Mouse (Mus musculus): Measurements from ENCODE around the gene Nabp1.
"Not testable (repeated sequence)": the region's sequence is repeated elsewhere in the genome, so short reads cannot be mapped to it uniquely, and the experiment has no call there.

Gene Nabp1

DNA sequence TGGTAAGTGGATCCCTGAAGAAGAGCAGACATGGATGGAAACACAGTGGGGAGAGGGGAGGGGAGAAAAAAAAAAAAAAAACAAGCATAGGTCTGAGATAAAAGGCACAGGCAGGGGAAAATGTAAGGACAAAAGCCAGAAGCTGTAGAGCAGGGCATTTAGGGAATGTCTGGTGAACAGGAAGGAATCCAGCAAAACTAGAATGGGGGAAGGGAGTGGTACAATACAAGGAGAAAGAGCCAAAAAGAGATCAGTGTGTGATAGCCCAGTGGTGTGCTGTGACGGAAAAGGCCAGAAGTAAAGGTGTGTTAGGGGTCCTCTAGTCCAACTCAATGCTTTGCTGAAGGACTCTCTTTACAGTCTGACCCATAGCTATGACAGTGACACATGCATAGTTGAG is 8.1 kb upstream of the Nabp1 start:
- DNase-seq (ENCODE audit: low spot score): no peak

DNA sequence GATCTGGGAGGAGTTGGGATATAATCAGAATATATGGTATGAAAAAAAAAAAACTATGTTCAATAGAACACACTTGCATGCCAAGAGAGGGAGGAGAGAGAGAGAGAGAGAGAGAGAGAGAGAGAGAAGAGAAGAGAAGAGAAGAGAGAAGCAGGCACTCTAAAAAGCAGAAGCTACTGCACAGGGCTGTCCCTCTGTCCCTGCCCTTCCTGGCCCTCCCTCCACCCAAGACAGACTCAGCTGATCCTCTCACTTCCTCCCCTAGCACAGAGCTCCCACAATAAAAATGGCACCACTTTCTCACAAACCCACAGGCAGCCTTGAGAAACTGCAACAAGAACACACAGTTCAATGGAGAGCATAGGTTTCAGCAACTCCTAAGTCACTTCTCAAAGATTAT is 2.2 kb upstream of the Nabp1 start:
- no peak for DNase-seq (ENCODE audit: low spot score)

DNA sequence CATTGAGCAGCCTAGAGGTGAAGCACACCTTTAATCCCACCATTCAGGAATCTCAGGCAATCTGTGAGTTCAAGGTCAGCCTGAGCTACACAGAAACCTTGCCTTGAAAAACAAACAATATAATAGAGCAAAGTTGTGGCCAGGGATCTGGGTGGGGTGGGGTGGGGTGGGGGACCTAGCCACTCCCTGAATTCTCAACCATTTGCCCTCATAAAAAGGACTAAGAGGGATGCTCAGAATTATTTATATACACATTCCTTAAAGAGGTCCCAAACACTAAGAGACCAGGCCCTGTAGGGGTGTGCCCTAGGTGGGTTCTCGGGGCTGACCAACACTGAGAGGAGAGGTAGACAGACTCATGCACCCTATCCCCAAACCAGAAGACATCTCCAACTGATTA is 1.5 kb upstream of the Nabp1 start:
- no peak for DNase-seq (ENCODE audit: low spot score)

DNA sequence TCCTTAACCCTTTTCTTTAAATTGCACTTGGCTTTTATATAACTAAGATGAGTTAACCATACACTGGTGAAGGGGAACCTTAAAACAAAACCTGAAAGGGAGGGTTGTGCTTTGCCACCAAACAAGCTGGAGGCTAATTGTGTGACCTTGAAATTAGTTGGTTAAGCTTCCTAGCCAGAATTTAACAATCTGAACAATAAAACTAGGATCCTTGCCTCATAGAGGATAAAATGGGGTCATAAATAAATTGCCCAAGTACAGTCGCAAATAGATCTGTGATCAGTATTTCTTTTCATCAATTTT is 753 bp upstream of the Nabp1 start:
- DNase-seq (ENCODE audit: low spot score): no peak

DNA sequence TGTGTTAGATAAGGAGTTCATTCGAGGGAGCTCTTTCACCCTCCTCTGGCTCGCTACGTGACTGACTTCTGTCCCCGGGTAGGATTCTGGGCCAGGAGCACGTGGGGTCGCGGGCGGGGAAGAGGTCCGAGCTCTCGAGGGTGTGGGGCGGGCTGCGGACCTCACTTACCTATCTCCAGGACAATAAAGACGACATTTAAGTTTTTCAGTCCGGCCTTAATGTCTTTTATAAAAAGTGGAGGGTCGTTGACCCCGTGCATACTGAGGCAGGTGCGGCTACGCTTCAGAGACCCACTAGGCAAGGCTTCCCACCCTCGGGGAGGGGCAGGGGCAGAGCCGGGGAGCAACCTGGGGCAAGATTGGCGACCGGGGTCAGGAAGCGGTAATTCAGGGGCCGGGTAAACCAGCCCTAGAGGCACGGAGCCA is 556 bp downstream of the Nabp1 start:
- peak; percentile 51 for DNase-seq (ENCODE audit: low spot score)

DNA sequence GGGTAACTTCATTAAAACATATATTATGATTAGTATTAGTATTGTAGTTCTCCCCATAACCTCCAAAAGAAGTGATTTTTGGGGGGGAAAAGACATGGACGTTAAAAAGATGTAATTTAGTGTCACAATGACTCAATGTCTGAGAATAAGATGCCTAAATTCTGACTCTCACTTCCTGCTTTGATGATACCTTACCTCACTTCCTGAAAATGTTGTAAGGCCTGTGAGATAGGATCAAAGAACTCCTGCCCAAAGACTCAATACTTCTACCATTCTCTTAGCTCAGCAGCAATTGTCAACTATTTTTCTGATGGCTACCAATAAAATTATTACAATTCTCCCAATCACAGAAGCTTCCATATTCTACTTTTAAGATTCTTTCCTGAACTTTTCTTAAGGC is 1.8 kb downstream of the Nabp1 start:
- DNase-seq (ENCODE audit: low spot score): no peak

DNA sequence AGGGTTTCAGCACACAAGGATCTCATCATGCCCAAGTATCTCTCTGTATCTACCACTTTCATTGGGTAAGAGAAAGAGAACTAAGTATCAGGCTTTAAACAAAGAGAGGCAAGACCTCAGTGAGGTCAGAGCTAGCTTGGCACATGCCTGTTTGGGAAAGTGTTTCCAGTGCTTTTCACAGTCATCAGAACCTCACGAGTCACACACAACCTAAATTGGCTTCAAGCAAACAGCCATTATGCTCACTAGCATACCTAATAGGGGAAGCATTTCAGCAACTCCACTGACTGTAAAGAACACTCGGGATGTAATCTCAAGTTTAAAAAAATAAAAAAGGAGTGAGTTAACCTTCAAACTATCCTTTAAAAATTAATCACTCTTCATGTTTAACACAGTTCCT is 10.1 kb downstream of the Nabp1 start:
- no peak for DNase-seq (ENCODE audit: low spot score)

DNA sequence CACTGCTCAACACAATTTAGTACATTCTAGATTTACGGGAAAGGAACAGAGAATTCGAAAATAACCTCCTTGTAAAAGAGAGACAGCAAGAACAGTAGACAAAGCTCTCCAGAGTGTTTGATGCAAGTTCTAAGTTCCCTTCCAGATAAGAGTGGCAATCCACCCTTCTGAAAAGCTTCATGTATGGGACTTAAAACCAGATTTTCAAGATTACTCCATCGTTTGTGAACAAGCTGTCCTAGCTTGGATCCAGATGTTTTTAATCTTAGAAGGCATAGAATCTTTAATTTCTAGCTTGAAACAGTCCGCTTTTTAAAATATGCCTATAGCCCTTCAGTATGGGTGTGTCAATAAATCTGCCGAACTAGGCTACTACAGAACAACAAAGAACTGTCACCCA is 11.0 kb downstream of the Nabp1 start:
- DNase-seq (ENCODE audit: low spot score): no peak

DNA sequence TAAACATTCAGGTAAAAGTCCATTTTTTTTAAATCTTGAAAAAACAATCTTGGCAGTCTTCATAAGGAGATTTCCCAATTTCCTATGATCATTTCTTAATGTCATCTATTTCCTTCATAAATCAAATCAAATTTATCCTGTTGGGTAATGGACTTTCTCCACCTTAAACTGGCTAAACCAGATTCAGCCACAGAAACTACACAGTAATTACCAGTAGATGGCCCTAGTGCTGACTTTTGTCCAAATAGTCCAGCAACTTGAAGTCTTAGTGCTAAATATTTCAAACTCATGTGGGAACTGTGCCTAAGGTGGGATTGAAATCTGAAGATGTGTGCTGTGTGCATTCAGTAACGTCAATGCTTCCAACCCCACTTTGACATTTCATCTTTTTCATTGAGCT is 11.8 kb downstream of the Nabp1 start:
- DNase-seq (ENCODE audit: low spot score): peak; percentile 53

DNA sequence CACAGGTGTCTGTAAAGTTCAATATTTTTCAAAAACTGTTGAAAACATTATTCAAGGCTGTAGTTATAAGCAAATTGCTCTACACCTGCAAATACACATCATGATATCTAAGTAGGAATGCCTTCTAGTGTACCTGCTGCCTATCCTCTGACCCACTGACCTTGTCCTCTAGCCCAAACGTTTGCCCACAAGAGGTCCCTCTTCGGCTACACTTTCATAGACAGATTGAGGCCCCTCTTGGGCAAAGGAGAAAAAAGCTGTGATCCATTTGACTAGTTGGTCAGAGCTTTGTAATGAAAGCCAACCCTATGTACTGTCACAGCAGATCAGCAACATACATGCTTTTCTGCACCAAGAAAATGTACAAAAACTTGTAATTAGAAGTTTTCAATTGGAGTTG is 12.9 kb downstream of the Nabp1 start:
- DNase-seq (ENCODE audit: low spot score): no peak

DNA sequence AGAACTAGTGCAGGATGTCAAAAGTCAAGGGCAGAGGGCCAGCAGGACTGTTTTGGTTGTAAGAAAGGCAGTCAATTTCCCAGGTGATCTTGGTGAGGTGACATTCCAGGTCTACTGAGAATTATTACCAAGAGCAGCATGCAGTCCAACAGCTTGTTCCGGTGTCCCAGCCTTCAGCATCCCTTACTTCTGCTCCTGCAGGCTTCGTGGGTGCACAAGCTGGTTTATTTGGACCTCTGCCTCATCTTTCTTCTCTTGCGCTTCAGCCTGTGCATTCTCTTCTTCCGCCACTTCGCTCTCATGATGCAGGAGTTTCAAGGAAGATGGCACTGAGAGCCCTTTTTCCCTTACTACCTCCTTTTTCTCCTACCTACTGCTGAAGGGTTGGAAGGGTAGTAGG is 15.2 kb downstream of the Nabp1 start:
- DNase-seq (ENCODE audit: low spot score): no peak

DNA sequence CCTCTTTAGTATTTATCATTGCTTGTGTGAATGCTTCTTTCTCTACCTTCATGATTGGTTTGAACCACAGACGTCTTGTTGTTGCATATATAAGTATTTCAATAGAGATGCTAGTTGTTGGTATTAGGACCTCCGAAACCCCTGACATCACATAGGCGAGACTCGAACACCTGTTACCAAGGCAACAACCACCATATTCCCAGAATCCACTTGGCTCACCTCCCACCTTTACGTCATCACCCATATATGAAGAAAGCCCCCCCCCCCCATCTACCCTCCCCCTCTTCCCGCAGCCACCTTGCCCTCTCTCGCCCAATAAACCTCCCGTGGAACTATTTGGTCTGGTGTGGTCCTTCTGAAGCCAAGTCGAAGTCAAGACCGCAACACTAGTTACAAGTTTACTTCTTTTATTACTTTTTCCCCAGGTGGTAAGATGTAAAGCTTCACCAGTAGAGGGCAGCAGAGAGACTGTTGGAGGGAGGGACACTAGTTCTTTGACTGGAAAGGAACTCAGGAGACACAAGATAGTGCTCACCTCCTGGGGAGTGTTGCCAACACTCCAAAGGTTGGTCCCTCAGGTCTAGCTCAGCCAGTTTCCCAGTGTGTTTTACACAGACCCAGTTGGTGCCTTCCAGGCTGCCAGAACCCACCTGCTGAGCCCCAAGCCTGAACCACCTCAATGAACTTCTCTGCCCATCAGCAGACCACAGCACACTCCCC is 19.3 kb downstream of the Nabp1 start:
- DNase-seq (ENCODE audit: low spot score): peak; percentile 80

DNA sequence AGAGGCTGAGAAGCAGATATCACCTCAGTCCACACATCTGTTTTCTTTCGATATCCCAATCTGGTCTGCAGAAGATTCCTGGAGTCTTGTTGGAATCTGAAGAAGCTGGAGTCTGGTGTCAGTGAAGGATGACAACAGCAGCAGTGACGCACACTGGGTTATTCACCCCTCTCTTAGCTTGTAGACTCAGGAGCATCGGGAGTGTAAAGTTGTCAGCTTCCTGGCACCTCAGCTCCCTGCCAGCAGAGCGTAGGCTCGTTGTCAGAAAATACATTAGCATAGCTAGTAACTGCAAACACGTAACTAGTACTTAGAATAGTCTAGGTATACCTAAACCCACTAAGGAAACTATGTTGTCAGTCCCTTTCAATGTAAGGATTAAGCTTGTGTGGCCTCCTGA is 20.1 kb downstream of the Nabp1 start:
- no peak for DNase-seq (ENCODE audit: low spot score)

DNA sequence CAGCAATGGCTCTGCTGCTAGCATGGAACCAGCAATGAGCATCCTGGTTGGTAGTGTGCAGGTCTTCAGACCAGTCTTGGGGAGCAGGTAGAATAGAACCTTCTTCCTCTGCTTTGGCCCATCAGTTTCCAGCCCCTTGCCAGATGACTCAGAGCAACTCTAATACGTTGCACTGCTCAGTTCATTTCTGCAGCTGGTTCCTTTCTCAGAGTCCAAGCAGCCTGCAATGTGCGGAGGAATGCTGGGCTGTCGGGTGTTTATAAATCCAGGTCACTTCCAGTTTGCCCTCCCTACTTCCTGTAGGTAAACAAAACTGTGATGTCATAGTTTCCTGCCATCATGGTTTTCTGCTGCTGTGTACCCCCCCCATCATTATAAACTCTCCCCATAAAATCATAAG is 21.0 kb downstream of the Nabp1 start:
- DNase-seq (ENCODE audit: low spot score): no peak

DNA sequence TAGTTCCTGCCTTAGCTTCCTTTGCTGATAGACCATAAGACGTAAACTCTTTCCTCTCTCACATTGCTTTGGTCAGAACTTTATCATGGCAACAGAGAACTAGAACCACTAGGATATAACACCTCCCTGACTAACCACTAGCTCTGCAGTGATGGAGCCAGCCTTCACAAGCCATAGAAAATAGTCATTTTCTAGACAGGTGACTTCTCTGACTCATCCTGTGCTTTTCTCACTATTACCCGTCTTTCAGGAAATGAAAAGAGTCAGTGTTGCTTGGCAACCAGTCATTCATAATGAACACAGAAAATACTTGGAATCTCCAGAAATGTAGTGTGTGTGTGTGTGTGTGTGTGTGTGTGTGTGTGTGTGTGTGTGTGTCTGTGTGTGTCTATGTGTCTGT is 29.4 kb downstream of the Nabp1 start:
- no peak for DNase-seq (ENCODE audit: low spot score)

DNA sequence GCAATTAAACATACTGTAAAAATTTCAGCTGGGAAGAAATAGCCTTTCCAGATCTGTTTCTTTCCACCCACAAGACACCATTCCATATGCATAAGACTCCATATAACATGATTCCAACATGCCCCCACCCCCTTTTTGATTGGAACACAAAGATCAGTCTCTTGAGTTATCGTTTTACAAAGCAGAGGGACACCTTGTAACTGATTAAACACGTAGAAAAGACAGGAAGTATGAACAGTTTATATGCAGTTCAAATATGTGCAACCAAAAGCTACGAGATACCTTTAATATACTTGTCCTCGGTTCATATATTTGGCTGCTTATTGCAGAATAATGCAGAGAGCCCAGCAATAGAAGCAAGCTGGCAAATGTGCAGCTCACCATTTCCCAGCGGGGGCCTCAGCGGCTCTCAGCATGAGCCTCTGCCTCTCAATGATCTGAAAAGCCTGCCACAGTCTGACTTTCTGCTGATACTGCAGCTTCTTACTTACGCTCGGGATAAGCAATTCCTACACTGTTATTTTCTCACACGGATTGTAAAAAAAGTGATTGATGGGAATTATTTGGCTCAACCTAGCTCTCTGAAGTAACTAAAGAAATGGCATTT is 32.3 kb downstream of the Nabp1 start:
- DNase-seq (ENCODE audit: low spot score): peak; percentile 47

DNA sequence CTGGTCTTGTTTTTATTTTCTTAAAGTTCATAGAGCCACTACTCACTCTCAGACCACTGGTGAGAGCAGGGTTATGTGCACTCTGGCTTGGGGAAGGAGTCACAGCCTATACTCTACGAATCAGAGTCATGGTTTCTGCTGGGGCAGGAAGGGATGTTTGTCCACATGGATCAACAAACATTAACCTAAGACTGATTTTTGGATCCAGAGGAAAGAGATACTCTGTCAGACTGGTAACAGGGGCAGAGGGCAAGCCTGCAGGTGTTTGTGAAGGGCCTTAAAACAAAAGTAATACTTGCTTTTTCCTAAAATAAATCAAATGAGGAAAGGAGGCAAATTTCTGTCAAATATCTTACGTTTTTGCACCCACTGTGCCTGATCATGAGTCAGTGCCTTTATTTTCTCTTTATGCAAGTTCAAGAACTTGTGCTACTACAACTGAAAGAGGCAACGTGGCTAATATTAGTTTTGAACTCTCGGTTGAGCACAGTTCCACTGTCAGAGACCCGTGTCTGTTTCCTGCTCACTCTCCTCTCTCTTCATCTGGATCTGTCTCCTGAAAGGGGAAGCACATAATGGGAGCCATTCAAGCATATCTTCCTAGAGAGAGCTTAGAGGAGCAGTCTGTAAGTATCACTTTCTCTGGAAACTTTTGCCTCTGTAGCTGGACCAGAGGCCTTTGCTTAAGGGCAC is 32.9 kb downstream of the Nabp1 start:
- DNase-seq (ENCODE audit: low spot score): no peak

DNA sequence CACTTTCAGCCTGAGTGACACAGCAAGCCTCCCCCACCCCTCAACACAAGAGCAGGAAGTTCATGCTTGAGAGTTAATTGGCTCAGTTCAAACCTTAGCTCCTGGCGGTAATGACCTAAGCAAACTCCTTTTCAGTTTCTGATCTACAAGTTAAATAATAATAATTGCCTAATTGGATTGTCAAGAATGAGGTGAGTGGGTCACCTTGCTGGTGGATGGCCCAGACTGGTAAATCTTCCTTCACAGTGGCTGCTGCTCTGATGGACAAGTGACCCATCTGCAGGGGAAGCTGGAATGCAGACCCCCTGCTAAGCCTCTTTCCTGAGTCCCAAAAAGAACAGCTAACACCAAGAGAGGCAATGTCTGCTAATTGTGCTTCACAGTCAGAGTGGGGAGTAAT is 48.5 kb downstream of the Nabp1 start:
- DNase-seq (ENCODE audit: low spot score): no peak

DNA sequence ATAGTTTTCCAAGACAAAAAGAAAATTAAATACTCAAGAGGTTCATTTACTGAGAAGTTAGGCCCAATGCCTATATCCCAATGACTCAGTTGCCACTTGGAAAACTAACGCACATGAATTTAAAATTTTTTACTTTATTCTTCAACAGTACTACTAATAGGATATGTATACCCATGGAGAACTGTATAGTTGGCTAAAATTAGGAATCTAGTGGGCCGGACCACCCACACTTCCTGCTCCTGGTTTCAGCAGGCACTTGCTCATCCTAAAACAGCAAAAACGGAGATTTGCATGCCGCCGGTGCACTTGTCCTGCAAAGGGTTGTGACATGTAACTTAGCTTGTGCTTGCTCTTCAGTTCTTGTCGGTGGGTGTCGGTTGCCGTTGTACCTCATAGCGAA is 51.9 kb downstream of the Nabp1 start:
- no peak for DNase-seq (ENCODE audit: low spot score)

DNA sequence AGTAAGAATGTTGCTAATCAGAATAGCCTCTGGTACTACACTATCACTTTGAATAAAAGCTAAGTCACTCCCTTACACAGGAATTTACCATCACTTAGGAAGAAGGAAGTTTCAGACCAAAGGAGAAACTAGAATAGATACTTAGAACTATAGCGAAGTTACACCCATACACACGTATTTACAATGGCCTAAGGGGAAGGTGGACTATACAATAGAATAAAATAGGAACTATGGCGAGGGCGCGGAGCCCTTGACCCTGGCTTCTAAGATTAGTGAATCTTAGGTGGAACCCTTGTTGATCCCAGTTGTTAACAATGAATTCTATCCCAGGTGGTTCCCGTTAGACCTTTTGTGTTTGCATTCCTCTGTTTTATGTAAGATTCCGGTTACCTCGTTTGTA is 57.2 kb downstream of the Nabp1 start:
- not testable (repeated sequence) for DNase-seq (ENCODE audit: low spot score)

DNA sequence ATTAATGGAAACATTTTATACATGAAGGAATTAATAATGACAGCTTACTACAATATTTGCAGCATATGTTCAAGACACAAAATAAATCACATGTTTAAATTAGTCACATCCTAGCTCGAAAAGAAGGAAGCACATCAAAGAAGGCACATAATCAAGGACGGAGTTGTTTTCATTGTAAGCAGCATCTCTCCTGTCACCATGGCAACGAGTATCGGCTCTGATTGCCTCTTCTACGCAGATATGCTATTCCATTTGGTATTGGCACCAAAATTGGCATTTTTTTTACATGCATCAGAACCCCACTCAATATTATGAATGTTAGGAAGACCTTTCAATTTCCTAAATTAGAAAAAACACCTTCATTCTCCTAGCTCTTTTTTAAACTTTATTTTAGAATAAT is 59.5 kb downstream of the Nabp1 start:
- DNase-seq (ENCODE audit: low spot score): peak; percentile 10
